Comparison of ENCODE assay signal across 16 mouse cellular contexts in genomic region chr19:10347628-10348273, GRCm38 (mm10). TPM values are rescaled to one million over a fixed set of nuclear protein-coding genes. Genes with fewer than 3 reads are reported as not detected.
"Had no signal": no experiment of that assay in that cellular context is flagged by ENCODE, and none has a peak within 500 bp of the region (broad histone marks: within the 10 kb centered on the region; RNA-seq: fewer than 3 reads in every experiment).

No protein-coding gene starts in this region.

- H3K27ac ChIP-seq: left cerebral cortex, adult 2 months; limb, embryonic 15.5 days; liver, embryonic 12.5 days; neural tube, embryonic 13.5 days had no signal

- H3K36me3 ChIP-seq: limb, embryonic 15.5 days; liver, embryonic 12.5 days; neural tube, embryonic 13.5 days had no signal

- H3K4me1 ChIP-seq: limb, embryonic 15.5 days; liver, embryonic 12.5 days had no signal

- DNase-seq: kidney, adult 8-10 months; kidney, postnatal 25 days; lung, embryonic 14.5 days; lung, postnatal 10 days; lung, postnatal 4 days; retina, postnatal 1 day; right cerebral cortex, postnatal 4 days; spleen, adult 18-20 months; thymus, adult 18-20 months; thymus, postnatal 14 days had no signal

- H3K9ac ChIP-seq: limb, embryonic 15.5 days; liver, embryonic 12.5 days; lung, embryonic 14.5 days; neural tube, embryonic 13.5 days had no signal

- ATAC-seq: liver, embryonic 12.5 days had no signal

- H3K4me3 ChIP-seq: left cerebral cortex, adult 2 months; limb, embryonic 15.5 days; liver, embryonic 12.5 days; myocyte; neural tube, embryonic 13.5 days had no signal

- H3K9me3 ChIP-seq: limb, embryonic 15.5 days; liver, embryonic 12.5 days; neural tube, embryonic 13.5 days had no signal

- H3K4me2 ChIP-seq: limb, embryonic 15.5 days; liver, embryonic 12.5 days; lung, embryonic 14.5 days; neural tube, embryonic 13.5 days had no signal

RNA-seq across cellular contexts. Expression of gene Syt7, which starts 41.1 kb away (rescaled TPM):
- total RNA-seq: megakaryocyte, adult 5-6 weeks had no signal

RNA-seq across cellular contexts. Expression of gene Dagla, which starts 43.1 kb away (rescaled TPM):
- total RNA-seq: megakaryocyte, adult 5-6 weeks had no signal
